Mouse (Mus musculus) C2C12 (cell line): ENCODE measurements around the gene Rmi1.

Experiments
- CTCF ChIP-seq: IDR thresholded peaks from one replicate; pipeline ENCODE4 v1.5.1; 2011; ENCODE audit not compliant: control insufficient read depth, insufficient read depth, insufficient read length
- MAX ChIP-seq: IDR thresholded peaks from one replicate; pipeline ENCODE4 v1.6.1; 2011; ENCODE audit warnings: mild to moderate bottlenecking, control low read depth
- MYOD1 ChIP-seq: IDR thresholded peaks from one replicate; pipeline ENCODE4 v1.6.1; 2011; ENCODE audit warnings: low read depth; ENCODE audit not compliant: control insufficient read depth, insufficient read length
- USF1 ChIP-seq: IDR thresholded peaks from one replicate; pipeline ENCODE4 v1.6.1; 2011; ENCODE audit warnings: low read depth, mild to moderate bottlenecking, control low read depth, moderate library complexity

DNA sequence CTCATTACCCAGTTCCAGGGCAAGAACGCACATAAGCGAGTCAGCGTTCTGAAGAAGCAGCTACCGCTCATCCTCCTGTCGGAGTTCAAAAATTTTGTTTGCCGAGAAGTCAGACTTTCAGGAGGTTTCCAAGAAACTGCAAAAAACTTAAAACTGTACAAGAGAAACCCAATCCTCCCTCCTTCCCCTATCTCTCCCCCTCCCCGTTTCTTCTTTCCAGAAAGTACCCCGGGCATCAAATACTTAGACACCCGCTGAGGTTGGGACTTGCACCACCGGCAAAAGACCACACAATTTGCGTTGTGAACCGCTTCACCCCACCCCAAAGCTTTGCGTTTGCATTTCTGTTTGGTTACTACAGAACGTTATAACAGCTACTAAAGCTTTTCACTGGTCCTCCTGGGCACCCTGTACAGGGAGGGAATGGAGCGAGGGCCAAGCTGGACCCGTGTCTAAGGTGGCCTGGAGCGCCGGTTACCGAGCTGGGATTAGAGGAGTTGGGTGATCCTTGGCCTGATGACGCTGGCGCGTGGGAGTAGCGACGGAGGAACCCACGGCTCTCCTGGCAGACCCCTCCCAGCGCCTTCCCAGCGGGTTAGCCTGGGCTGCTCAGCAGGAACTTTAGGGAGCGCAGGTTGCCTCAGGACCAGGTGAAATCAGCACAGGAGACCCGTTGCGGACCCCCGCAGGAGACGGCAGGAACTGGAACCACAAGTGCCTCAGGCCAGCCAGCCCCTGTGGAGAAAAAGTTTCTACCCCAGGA lies 50.8 kb downstream of the Rmi1 start:
- TF ChIP-seq CTCF (no peak), MYOD1 (no peak), MAX (no peak), USF1 (no peak)
